Mouse (Mus musculus) liver, embryonic 13.5 days (tissue): Measurements from ENCODE around the gene Itgb1bp1. TPM values are rescaled to one million over a fixed set of nuclear protein-coding genes. Genes with fewer than 3 reads are reported as not detected.

ENCODE experiments used
- ATAC-seq: fragments of 200-750 bp; cut with Nextera tagmentation; 2 replicates; pipeline ENCODE4 v1.8.0; 2017; ENCODE audit warnings: low read depth, mild to moderate bottlenecking, moderate number of reproducible peaks, moderate library complexity
- DNase-seq: peaks from one replicate; pipeline ENCODE4 v3.0.0; 2022
- H3K27ac ChIP-seq: fragments of 300-500 bp; sonication (generic); 2 replicates; pipeline ENCODE4 v1.5.1; 2015; ENCODE audit warnings: moderate library complexity, mild to moderate bottlenecking, inconsistent platforms
- H3K27me3 ChIP-seq: fragments of 300-500 bp; sonication (generic); 2 replicates; pipeline ENCODE4 v1.6.1; 2015; ENCODE audit warnings: mild to moderate bottlenecking, inconsistent platforms
- H3K36me3 ChIP-seq: fragments of 300-500 bp; sonication (generic); 2 replicates; pipeline ENCODE4 v1.6.1; 2015; ENCODE audit warnings: mild to moderate bottlenecking, inconsistent platforms
- H3K4me1 ChIP-seq: fragments of 300-500 bp; sonication (generic); replicated peaks from 2 replicates; pipeline ENCODE4 v1.6.1; 2015; ENCODE audit warnings: inconsistent platforms
- H3K4me2 ChIP-seq: fragments of 300-500 bp; sonication (generic); 2 replicates; pipeline ENCODE4 v1.6.1; 2015; ENCODE audit warnings: inconsistent platforms, mild to moderate bottlenecking, moderate library complexity
- H3K4me3 ChIP-seq: fragments of 300-500 bp; sonication (generic); replicated peaks from 2 replicates; pipeline ENCODE4 v1.5.1; 2015; ENCODE audit warnings: mild to moderate bottlenecking, inconsistent platforms
- H3K9ac ChIP-seq: fragments of 300-500 bp; sonication (generic); 2 replicates; pipeline ENCODE4 v1.6.1; 2015; ENCODE audit warnings: mild to moderate bottlenecking, inconsistent platforms
- H3K9me3 ChIP-seq: fragments of 300-500 bp; sonication (generic); replicated peaks from 2 replicates; pipeline ENCODE4 v1.6.1; 2016; ENCODE audit warnings: inconsistent platforms
- WGBS: fragments of 180-500 bp; shearing (Covaris S2); methylation state at CpG from one replicate; pipeline ENCODE4 v1.1.7; 2015; ENCODE audit not compliant: insufficient replicate concordance; 5-methylcytosine and 5-hydroxymethylcytosine counted together
- polyA plus RNA-seq: library from polyadenylated mRNA; unstranded; fragments of >200 nt; fragmentation: Nextera tagmentation; extraction: Ambion mirVana; gene quantifications from 2 replicates; pipeline ENCODE4 v1.2.1, GENCODE M21; 2015

Itgb1bp1 gene
- polyA plus RNA-seq, 1 experiment from 2014 or later, result 28.7 TPM

DNA sequence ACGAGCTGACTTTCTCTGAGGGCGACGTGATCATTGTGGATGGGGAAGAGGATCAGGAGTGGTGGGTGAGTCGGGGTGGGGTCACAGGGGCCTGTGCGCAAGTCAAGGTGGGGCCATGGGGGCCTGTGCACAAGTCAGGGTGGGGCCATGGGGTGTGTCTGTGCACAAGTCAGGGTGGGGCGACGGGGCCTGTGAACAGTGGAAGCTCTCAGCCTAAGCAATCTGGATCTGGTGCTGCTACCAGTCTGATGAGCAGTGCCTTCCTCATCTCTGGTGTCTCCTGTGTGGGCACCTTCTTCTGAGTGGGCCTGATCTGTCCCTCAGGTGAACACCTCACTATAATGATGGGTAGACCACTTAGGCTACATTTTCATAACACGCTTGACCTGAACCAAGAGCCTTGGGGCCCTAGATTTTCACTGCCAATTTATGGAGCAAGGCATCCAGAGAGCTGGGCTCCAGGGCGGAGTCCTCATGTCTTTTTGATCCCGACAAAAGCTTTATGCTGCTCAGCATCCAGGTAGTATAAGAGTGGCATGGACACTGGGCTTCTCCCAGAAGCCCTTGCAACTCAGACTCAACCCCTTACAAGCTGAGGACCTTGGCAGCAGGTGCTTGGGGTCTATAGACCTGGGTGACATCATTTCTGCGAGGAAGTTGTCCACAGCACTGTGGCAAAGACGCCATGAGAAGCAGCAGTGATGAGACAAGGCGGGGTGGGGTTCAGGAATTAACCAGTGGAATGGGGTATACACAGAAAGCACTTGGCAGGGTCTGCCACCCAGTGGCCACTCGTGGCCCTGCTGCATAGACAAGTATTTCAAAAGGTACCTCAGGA lies 19.9 kb downstream of the Itgb1bp1 start:
- Histone ChIP-seq H3K4me3 (no peak overlapping the region), H3K4me1 (peaks cover 28% of the 10 kb centered on the region), H3K36me3 (peaks cover 24% of the 10 kb centered on the region), H3K9me3 (no peaks in the 10 kb centered on the region), H3K9ac (no peak overlapping the region), H3K27ac (no peak overlapping the region; the same call in 1 of the 2 replicates), H3K27me3 (no peaks in the 10 kb centered on the region), H3K4me2 (no peak overlapping the region)
- DNase-seq, result no peak
- 50% methylated on average over 14 of the region's 14 CpGs for WGBS
- ATAC-seq, result peak; percentile 45

DNA sequence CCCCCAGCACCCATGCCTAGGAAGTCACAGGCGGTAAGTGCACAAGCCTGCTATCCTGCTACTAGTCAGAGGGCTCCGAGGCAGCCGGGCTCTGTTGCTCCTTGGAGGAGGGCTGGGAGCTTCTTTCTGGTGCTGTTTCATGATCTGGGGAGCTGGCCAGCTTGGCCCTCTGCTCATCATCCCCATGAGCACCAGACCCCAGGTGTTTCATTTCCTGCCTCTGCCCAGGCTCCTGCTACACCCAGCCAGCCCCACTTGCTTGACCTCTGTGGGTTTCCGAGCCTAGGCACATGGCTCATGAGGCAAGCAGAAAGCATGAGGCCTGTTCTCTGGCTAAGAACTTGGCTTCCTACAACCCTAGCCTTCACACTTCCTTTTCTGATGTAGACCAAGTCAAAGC lies 20.6 kb downstream of the Itgb1bp1 start:
- 77% methylated on average over 4 of the region's 4 CpGs for WGBS
- ATAC-seq (no peak), DNase-seq (no peak)
- H3K36me3 ChIP-seq, result peaks cover 18% of the 10 kb centered on the region
- no peak overlapping the region for H3K4me2 ChIP-seq
- H3K9ac ChIP-seq, result no peak overlapping the region
- H3K27ac ChIP-seq, result no peak overlapping the region; the same call in 1 of the 2 replicates
- H3K4me1 ChIP-seq, result peaks cover 30% of the 10 kb centered on the region
- H3K27me3 ChIP-seq, result no peaks in the 10 kb centered on the region
- H3K9me3 ChIP-seq, result no peaks in the 10 kb centered on the region
- H3K4me3 ChIP-seq, result no peak overlapping the region

DNA sequence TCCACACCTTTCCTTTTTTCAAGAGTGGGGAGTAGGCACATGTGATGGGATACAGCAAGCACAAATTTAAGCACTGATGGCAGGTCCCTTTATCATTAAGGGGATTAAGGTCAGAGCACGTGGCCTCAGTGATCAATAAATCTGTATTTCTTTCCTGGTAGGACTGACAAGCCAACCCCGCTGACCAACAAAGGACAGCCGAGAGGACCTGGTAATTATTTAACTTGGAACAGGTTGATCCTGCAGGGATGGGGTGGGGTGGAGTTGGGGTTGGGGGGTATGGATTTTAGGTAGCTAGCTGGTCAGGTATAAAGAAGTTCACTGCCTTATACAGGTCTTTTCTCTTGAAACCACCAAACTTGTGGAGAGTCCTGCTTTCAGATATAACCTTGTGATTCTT lies 21.1 kb downstream of the Itgb1bp1 start:
- H3K9me3 ChIP-seq, result no peaks in the 10 kb centered on the region
- peaks cover 32% of the 10 kb centered on the region for H3K4me1 ChIP-seq
- H3K36me3 ChIP-seq, result peaks cover 13% of the 10 kb centered on the region
- no peak overlapping the region for H3K9ac ChIP-seq
- no peak overlapping the region for H3K4me3 ChIP-seq
- no peaks in the 10 kb centered on the region for H3K27me3 ChIP-seq
- peak; percentile 41 for ATAC-seq
- 65% methylated on average over 3 of the region's 3 CpGs for WGBS
- no peak overlapping the region for H3K4me2 ChIP-seq
- 0 out of 2 replicates have a peak overlapping the region, but pooled peaks have one; percentile 29 for H3K27ac ChIP-seq
- no peak for DNase-seq

DNA sequence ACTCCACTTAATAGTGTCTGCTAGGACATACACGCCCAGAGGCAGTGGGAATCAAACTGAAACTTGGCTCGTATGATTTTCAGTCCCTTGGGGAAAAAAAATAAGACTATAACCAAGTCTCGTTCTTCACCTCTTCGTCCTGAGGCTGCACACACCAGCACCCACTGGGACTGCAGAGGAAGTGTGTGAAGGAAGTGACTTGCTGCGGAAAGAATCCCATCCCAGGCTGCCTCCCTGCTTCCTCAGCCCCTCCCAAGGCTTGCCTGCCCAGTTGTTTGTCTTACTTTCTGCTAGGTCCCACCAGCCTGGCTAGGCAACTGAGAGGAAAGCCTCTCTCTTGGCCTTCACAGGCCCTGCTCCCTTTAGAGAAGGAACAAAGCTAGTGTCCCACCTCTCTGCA lies 21.8 kb downstream of the Itgb1bp1 start:
- Histone ChIP-seq H3K27me3 (no peaks in the 10 kb centered on the region), H3K9ac (no peak overlapping the region), H3K4me1 (peaks cover 32% of the 10 kb centered on the region), H3K9me3 (no peaks in the 10 kb centered on the region), H3K27ac (peak overlapping the region; percentile 29; the same call in 1 of the 2 replicates), H3K4me2 (no peak overlapping the region), H3K4me3 (no peak overlapping the region), H3K36me3 (peaks cover 13% of the 10 kb centered on the region)
- no peak for DNase-seq
- 43% methylated on average over 5 of the region's 5 CpGs for WGBS
- ATAC-seq, result no peak

DNA sequence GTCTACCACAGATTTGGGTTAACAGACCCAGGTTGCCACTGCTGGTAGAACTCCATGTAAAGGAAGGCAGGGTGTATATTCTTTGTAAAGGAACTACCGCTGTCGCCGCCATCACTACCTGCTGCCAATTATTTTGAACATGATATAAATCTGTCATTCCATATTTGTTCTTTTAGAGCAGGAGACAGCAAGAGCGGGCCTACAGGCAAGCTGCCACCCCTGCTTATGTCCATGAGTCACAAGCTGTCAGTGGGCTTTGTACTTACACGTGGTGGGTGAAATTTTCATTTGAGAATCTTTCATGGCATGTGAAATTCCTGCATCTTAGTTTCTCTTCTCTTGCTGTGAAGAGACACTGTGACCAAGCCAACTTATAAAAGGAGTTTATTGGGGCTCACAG lies 22.8 kb downstream of the Itgb1bp1 start:
- WGBS, result 77% methylated on average over 5 of the region's 5 CpGs

DNA sequence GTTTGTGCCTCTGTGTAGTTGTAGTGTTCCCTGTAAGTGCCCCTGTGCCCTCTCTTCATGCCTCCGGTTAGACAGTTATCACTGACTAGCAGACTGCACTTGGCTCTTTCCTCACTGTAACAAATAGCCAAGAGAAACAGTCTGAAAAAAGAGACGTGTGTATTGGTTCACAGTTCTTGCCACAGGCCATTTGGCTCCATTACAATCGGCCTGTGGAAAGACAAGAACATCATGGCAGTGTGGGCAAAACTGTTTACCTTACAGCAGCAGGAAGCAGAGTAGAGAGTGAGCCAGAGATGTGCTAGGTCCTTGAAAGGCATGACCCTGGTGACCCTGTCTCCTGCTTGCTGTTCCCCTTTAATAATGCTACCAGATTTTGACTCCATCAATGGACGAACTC lies 24.6 kb downstream of the Itgb1bp1 start:
- peaks cover 32% of the 10 kb centered on the region for H3K4me1 ChIP-seq
- H3K9me3 ChIP-seq, result no peaks in the 10 kb centered on the region
- no peak overlapping the region for H3K27ac ChIP-seq
- no peaks in the 10 kb centered on the region for H3K27me3 ChIP-seq
- H3K9ac ChIP-seq, result no peak overlapping the region
- H3K4me2 ChIP-seq, result no peak overlapping the region
- ATAC-seq (no peak), DNase-seq (no peak)
- H3K36me3 ChIP-seq, result peaks cover 9% of the 10 kb centered on the region
- WGBS, result 63% methylated on average over 4 of the region's 4 CpGs
- H3K4me3 ChIP-seq, result no peak overlapping the region

More for the DNA sequence above, 22.8 kb downstream of the Itgb1bp1 start:
- Histone ChIP-seq H3K4me3 (no peak overlapping the region), H3K27ac (no peak overlapping the region), H3K9me3 (no peaks in the 10 kb centered on the region), H3K27me3 (no peaks in the 10 kb centered on the region), H3K4me2 (no peak overlapping the region), H3K36me3 (peaks cover 9% of the 10 kb centered on the region), H3K4me1 (peaks cover 32% of the 10 kb centered on the region), H3K9ac (no peak overlapping the region)
- no peak for ATAC-seq
- DNase-seq, result no peak

DNA sequence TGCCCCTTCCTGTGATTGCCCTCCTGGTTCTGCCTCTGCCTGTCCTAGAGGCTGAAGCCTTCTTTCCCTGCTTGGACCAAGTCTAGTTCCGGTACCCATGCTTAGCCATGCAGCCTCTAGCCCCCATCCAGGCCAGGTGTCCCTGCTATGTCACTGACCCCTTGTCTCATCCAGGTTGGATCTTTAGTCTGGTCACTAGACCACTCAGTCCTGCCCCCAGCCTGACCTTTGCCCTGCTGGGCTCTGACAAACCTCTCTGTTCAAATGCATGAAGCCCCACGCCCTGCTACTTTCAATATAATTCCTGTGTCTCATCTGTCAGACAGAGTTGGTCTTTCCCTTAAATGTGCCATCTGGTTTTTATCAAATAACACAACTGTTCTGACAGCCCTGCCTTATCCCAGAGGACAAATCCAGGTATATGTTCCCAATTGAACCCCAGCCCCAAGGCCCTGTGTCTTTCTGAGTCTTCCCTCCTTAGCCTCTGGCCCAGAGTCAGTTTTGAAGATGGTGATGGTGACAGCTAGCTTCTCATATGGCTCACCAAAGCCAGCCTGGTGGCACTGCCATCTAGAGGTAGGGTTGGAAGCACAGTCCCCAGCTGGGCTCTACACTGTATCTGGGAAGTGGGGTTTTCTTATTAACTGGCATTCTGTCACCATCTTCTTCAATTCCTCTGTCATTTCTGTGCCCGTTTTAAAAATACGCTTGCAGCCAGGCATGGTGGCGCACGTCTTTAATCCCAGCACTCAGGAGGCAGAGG lies 25.4 kb downstream of the Itgb1bp1 start:
- WGBS, result 81% methylated on average over 6 of the region's 6 CpGs
- Histone ChIP-seq H3K9ac (no peak overlapping the region; the same call in 1 of the 2 replicates), H3K9me3 (no peaks in the 10 kb centered on the region), H3K4me3 (no peak overlapping the region), H3K4me2 (no peak overlapping the region), H3K36me3 (peaks cover 9% of the 10 kb centered on the region), H3K27me3 (no peaks in the 10 kb centered on the region), H3K27ac (no peak overlapping the region), H3K4me1 (peaks cover 24% of the 10 kb centered on the region)
- ATAC-seq (no peak), DNase-seq (no peak)

DNA sequence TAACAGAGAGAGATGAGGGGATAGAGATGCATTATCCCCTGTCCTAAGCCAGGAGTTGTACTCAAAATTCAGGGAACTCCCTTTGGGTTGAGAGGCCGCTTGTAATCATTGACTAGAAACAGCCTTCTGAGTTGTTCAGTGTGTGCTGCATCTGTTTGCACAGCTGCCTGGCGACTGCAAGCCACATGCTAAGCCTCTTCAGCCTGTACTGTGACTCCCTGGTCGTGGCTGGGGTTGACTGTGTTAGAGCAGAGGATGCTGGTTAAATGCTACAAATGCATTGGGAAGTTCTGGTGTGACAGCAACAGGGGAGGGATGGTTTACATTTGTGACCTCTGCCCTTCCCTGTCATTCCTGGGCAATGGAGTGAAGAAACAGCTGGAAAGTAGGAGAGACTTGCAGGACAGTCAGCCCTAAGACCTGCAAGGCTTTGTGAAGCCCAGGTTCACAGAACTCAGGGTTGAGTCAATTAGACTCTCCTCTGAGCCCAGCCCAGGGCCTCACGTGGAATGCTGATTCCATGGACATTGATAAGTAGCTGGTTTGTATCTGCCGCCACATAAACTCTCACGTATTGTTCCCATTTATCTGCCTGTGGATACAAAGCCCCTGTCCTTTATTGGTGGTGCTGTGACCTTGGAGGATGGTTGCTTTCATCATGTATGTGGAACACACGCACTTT lies 38.2 kb downstream of the Itgb1bp1 start:
- Histone ChIP-seq H3K4me1 (0 out of 2 replicates have a peak, but pooled peaks cover 6% of the 10 kb centered on the region), H3K36me3 (peaks cover 20% of the 10 kb centered on the region), H3K9me3 (no peaks in the 10 kb centered on the region), H3K27ac (no peak overlapping the region), H3K4me2 (no peak overlapping the region), H3K27me3 (no peaks in the 10 kb centered on the region), H3K4me3 (no peak overlapping the region), H3K9ac (no peak overlapping the region)
- ATAC-seq (peak; percentile 62), DNase-seq (no peak)
- 63% methylated on average over 7 of the region's 7 CpGs for WGBS

DNA sequence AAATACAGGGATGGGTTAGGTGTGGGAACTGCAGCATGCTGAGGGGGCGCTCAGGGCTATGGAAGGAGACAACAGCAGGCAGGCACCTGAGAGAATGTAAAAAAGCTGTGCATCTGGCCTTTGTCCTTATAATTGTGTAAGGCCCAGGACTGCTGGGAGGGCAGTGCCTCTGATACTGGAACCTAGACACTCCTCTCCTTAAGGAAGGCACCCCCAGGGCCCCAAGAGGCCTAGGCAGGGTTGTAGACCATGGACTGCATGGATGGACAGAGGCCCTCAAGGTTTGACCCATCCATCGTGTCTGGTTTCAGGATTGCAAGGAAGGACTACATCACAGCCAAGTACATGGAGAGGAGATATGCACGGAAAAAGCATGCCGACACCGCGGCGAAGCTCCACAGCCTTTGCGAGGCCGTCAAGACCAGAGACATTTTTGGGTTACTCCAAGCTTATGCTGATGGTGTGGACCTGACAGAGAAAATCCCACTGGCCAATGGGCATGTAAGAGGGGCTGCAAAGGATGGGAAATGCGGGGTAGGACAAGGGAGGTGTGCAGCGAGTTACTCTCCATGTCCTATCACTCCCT lies 41.6 kb downstream of the Itgb1bp1 start:
- H3K9ac ChIP-seq, result no peak overlapping the region
- no peaks in the 10 kb centered on the region for H3K9me3 ChIP-seq
- DNase-seq (no peak), ATAC-seq (no peak)
- 0 out of 2 replicates have a peak, but pooled peaks cover 6% of the 10 kb centered on the region for H3K4me1 ChIP-seq
- H3K36me3 ChIP-seq, result 0 out of 2 replicates have a peak, but pooled peaks cover 4% of the 10 kb centered on the region
- H3K27me3 ChIP-seq, result no peaks in the 10 kb centered on the region
- WGBS, result 89% methylated on average over 11 of the region's 11 CpGs
- no peak overlapping the region for H3K4me2 ChIP-seq
- H3K4me3 ChIP-seq, result no peak overlapping the region
- H3K27ac ChIP-seq, result no peak overlapping the region

DNA sequence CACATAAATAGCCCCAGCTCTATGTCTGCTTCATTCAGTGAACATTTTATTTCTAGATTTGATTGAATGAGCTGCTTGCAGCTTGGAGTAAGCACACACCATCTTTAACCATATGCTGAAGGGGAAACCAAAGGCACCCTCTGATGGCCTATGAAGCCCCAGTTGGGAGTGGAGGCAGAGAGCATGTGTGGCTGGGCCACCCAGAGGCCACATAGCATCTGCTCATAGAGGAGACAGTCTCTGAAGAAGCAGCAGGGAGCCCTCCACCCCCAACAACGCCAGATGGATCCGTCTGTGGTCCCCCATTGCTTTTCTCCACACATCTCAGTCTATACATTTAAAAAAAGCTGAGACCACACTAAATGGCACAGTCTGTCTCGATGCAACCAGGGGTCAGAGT lies 44.1 kb downstream of the Itgb1bp1 start:
- H3K9ac ChIP-seq, result no peak overlapping the region
- no peaks in the 10 kb centered on the region for H3K27me3 ChIP-seq
- H3K36me3 ChIP-seq, result 0 out of 2 replicates have a peak, but pooled peaks cover 4% of the 10 kb centered on the region
- no peak for ATAC-seq
- H3K27ac ChIP-seq, result no peak overlapping the region
- H3K4me3 ChIP-seq, result no peak overlapping the region
- DNase-seq, result no peak
- WGBS, result 54% methylated on average over 3 of the region's 3 CpGs
- H3K4me2 ChIP-seq, result no peak overlapping the region
- H3K4me1 ChIP-seq, result no peaks in the 10 kb centered on the region
- no peaks in the 10 kb centered on the region for H3K9me3 ChIP-seq

DNA sequence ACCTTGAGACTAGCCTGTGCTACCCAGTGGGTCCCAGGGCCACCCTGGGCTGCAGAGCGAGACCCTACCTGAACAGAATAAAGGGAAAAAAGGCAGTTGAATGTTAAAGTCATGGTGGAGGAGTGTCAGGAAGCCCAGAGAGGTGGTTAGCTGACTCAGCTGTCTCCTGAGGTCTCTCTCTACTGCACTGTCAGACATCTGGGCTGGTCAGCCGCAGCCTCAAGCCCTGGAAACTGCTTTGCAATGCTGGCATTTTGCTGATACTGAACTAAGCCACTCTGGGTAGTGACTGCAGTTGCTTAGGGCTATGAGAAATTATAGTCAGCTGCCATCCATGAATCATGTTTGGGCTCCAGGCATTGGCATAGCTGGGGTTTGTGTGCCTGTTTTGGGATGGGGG lies 51.5 kb downstream of the Itgb1bp1 start:
- ATAC-seq (no peak), DNase-seq (no peak)
- Histone ChIP-seq H3K4me3 (no peak overlapping the region), H3K9me3 (no peaks in the 10 kb centered on the region), H3K36me3 (no peaks in the 10 kb centered on the region), H3K27ac (no peak overlapping the region), H3K4me1 (peaks cover 10% of the 10 kb centered on the region), H3K4me2 (no peak overlapping the region), H3K27me3 (no peaks in the 10 kb centered on the region), H3K9ac (no peak overlapping the region)
- WGBS, result 43% methylated on average over 2 of the region's 2 CpGs
